Mouse (Mus musculus): ENCODE data around the gene Babam1. TPM values are rescaled to one million over a fixed set of nuclear protein-coding genes. Genes with fewer than 3 reads are reported as not detected.
A peak's percentile ranks its signal among the peaks of the same experiment; 100 is the strongest.

Gene Babam1
- polyA plus RNA-seq, 1 experiment from 2014 or later, result 54.7 TPM

- no peak for TF ChIP-seq CTCF (IDR thresholded peaks at IDR 0.05; ENCODE audit: low read depth)
- TF ChIP-seq EP300 (optimal IDR thresholded peaks at IDR 0.05), result no peak
- Histone ChIP-seq H3K36me3 (ENCODE audit: control insufficient read depth, insufficient read depth, low read length) (no peaks in the 10 kb centered on the region), H3K27ac (replicated peaks) (no peak overlapping the region), H3K9me3 (ENCODE audit: control insufficient read depth, low read length) (no peaks in the 10 kb centered on the region), H3K9ac (ENCODE audit: low read length) (no peak overlapping the region), H3K4me1 (replicated peaks; ENCODE audit: control insufficient read depth, insufficient read depth) (peaks cover 5% of the 10 kb centered on the region; the same call in 1 of the 2 replicates), H3K4me2 (replicated peaks; ENCODE audit: low read depth) (no peak overlapping the region), H3K4me3 (ENCODE audit: low read depth, low read length) (no peak overlapping the region), H3K27me3 (ENCODE audit: control insufficient read depth, insufficient read depth, low read length) (no peaks in the 10 kb centered on the region)
- DNase-seq (ENCODE audit: low spot score), result no peak
- WGBS, result 23% methylated on average over 3 of the region's 3 CpGs
- ATAC-seq (ENCODE audit: low FRiP score, low TSS enrichment), result no peak
Observed at GRCm38 (mm10) chr8:71392871-71393270, 3.8 kb upstream of the Babam1 start.

GRCm38 (mm10) chr8:71394481-71394880, 2.2 kb upstream of the Babam1 start:
- Histone ChIP-seq H3K27me3 (ENCODE audit: control insufficient read depth, insufficient read depth, low read length) (no peaks in the 10 kb centered on the region), H3K4me3 (ENCODE audit: low read depth, low read length) (no peak overlapping the region), H3K9ac (ENCODE audit: low read length) (no peak overlapping the region), H3K9me3 (ENCODE audit: control insufficient read depth, low read length) (no peaks in the 10 kb centered on the region), H3K36me3 (ENCODE audit: control insufficient read depth, insufficient read depth, low read length) (peaks cover 6% of the 10 kb centered on the region; the same call in 1 of the 2 replicates), H3K4me2 (replicated peaks; ENCODE audit: low read depth) (peak overlapping the region; percentile 17; the same call in 1 of the 2 replicates), H3K27ac (replicated peaks) (no peak overlapping the region), H3K4me1 (replicated peaks; ENCODE audit: control insufficient read depth, insufficient read depth) (peaks cover 5% of the 10 kb centered on the region; the same call in 1 of the 2 replicates)
- ATAC-seq (ENCODE audit: low FRiP score, low TSS enrichment), result no peak
- TF ChIP-seq CTCF (IDR thresholded peaks at IDR 0.05; ENCODE audit: low read depth) (no peak), EP300 (optimal IDR thresholded peaks at IDR 0.05) (no peak)
- 77% methylated on average over 7 of the region's 7 CpGs for WGBS
- DNase-seq (ENCODE audit: low spot score), result no peak

- peak overlapping the region; percentile 17; the same call in 1 of the 2 replicates for H3K4me2 ChIP-seq (replicated peaks; ENCODE audit: low read depth)
- H3K9ac ChIP-seq (ENCODE audit: low read length), result no peak overlapping the region
- WGBS, result 84% methylated on average over 10 of the region's 10 CpGs
- peaks cover 5% of the 10 kb centered on the region; the same call in 1 of the 2 replicates for H3K4me1 ChIP-seq (replicated peaks; ENCODE audit: control insufficient read depth, insufficient read depth)
- DNase-seq (ENCODE audit: low spot score) (no peak), ATAC-seq (ENCODE audit: low FRiP score, low TSS enrichment) (no peak)
- H3K9me3 ChIP-seq (ENCODE audit: control insufficient read depth, low read length), result no peaks in the 10 kb centered on the region
- peaks cover 6% of the 10 kb centered on the region; the same call in 1 of the 2 replicates for H3K36me3 ChIP-seq (ENCODE audit: control insufficient read depth, insufficient read depth, low read length)
- no peak overlapping the region for H3K27ac ChIP-seq (replicated peaks)
- TF ChIP-seq CTCF (IDR thresholded peaks at IDR 0.05; ENCODE audit: low read depth) (no peak), EP300 (optimal IDR thresholded peaks at IDR 0.05) (no peak)
- H3K4me3 ChIP-seq (ENCODE audit: low read depth, low read length), result no peak overlapping the region
- H3K27me3 ChIP-seq (ENCODE audit: control insufficient read depth, insufficient read depth, low read length), result no peaks in the 10 kb centered on the region
Observed at GRCm38 (mm10) chr8:71395071-71395470, 1.6 kb upstream of the Babam1 start.

- H3K27me3 ChIP-seq (ENCODE audit: control insufficient read depth, insufficient read depth, low read length), result no peaks in the 10 kb centered on the region
- no peaks in the 10 kb centered on the region for H3K9me3 ChIP-seq (ENCODE audit: control insufficient read depth, low read length)
- peaks cover 5% of the 10 kb centered on the region; the same call in 1 of the 2 replicates for H3K4me1 ChIP-seq (replicated peaks; ENCODE audit: control insufficient read depth, insufficient read depth)
- no peak for DNase-seq (ENCODE audit: low spot score)
- 80% methylated on average over 9 of the region's 9 CpGs for WGBS
- TF ChIP-seq EP300 (optimal IDR thresholded peaks at IDR 0.05), result no peak
- no peak for TF ChIP-seq CTCF (IDR thresholded peaks at IDR 0.05; ENCODE audit: low read depth)
- H3K36me3 ChIP-seq (ENCODE audit: control insufficient read depth, insufficient read depth, low read length), result peaks cover 6% of the 10 kb centered on the region; the same call in 1 of the 2 replicates
- no peak for ATAC-seq (ENCODE audit: low FRiP score, low TSS enrichment)
- peak within 1 kb of the TSS; percentile 45 for H3K27ac ChIP-seq (replicated peaks)
- no peak within 1 kb of the TSS; the same call in 1 of the 2 replicates for H3K9ac ChIP-seq (ENCODE audit: low read length)
- H3K4me2 ChIP-seq (replicated peaks; ENCODE audit: low read depth), result peak within 1 kb of the TSS; percentile 42; the same call in 1 of the 2 replicates
- peak within 1 kb of the TSS; percentile 67 for H3K4me3 ChIP-seq (ENCODE audit: low read depth, low read length)
Observed at GRCm38 (mm10) chr8:71395629-71396028, 1.0 kb upstream of the Babam1 start, which contains the start of gene Ushbp1. Gene Ushbp1 (minus strand): TSS chr8:71395802.

- 83% methylated on average over 12 of the region's 12 CpGs for WGBS
- Histone ChIP-seq H3K36me3 (ENCODE audit: control insufficient read depth, insufficient read depth, low read length) (peaks cover 6% of the 10 kb centered on the region; the same call in 1 of the 2 replicates), H3K9ac (ENCODE audit: low read length) (no peak overlapping the region)
Observed at GRCm38 (mm10) chr8:71397701-71398100, 1.0 kb downstream of the Babam1 start.

GRCm38 (mm10) chr8:71400826-71401225, 4.2 kb downstream of the Babam1 start:
- H3K27ac ChIP-seq (replicated peaks), result no peak overlapping the region
- ATAC-seq (ENCODE audit: low FRiP score, low TSS enrichment), result no peak
- H3K4me2 ChIP-seq (replicated peaks; ENCODE audit: low read depth), result no peak overlapping the region
- peak; percentile 6 for DNase-seq (ENCODE audit: low spot score)
- 92% methylated on average over 2 of the region's 2 CpGs for WGBS
- H3K9ac ChIP-seq (ENCODE audit: low read length), result no peak overlapping the region
- peaks cover 8% of the 10 kb centered on the region for H3K4me1 ChIP-seq (replicated peaks; ENCODE audit: control insufficient read depth, insufficient read depth)
- H3K9me3 ChIP-seq (ENCODE audit: control insufficient read depth, low read length), result no peaks in the 10 kb centered on the region
- H3K27me3 ChIP-seq (ENCODE audit: control insufficient read depth, insufficient read depth, low read length), result no peaks in the 10 kb centered on the region
- no peak overlapping the region for H3K4me3 ChIP-seq (ENCODE audit: low read depth, low read length)
- H3K36me3 ChIP-seq (ENCODE audit: control insufficient read depth, insufficient read depth, low read length), result peaks cover 6% of the 10 kb centered on the region; the same call in 1 of the 2 replicates
- TF ChIP-seq EP300 (optimal IDR thresholded peaks at IDR 0.05) (no peak), CTCF (IDR thresholded peaks at IDR 0.05; ENCODE audit: low read depth) (no peak)

More at GRCm38 (mm10) chr8:71397701-71398100, 1.0 kb downstream of the Babam1 start:
- DNase-seq (ENCODE audit: low spot score), result no peak
- Histone ChIP-seq H3K9me3 (ENCODE audit: control insufficient read depth, low read length) (no peaks in the 10 kb centered on the region), H3K4me1 (replicated peaks; ENCODE audit: control insufficient read depth, insufficient read depth) (peaks cover 5% of the 10 kb centered on the region; the same call in 1 of the 2 replicates), H3K27ac (replicated peaks) (no peak overlapping the region), H3K27me3 (ENCODE audit: control insufficient read depth, insufficient read depth, low read length) (no peaks in the 10 kb centered on the region), H3K4me2 (replicated peaks; ENCODE audit: low read depth) (peak overlapping the region; percentile 80), H3K4me3 (ENCODE audit: low read depth, low read length) (peak overlapping the region; percentile 67)
- ATAC-seq (ENCODE audit: low FRiP score, low TSS enrichment), result no peak
- TF ChIP-seq CTCF (IDR thresholded peaks at IDR 0.05; ENCODE audit: low read depth) (no peak), EP300 (optimal IDR thresholded peaks at IDR 0.05) (no peak)
